ENCODE assay signal across 8 mouse cellular contexts in genomic region chr10:29146858-29147640, GRCm38 (mm10). TPM values are rescaled to one million over a fixed set of nuclear protein-coding genes. Genes with fewer than 3 reads are reported as not detected.
DNase-seq lines count a peak whose midpoint lies in the region; ATAC-seq and TF ChIP-seq lines count a peak whose summit lies in the region.

No protein-coding gene starts in this region.

- peaks cover 60% of the 10 kb centered on the region for H3K27me3 ChIP-seq in embryonic facial prominence, embryonic 15.5 days
- H3K27me3 ChIP-seq in heart, embryonic 11.5 days (ENCODE audit: control insufficient read depth, insufficient read depth, low read length) = peaks cover 53% of the 10 kb centered on the region
- peaks cover 72% of the 10 kb centered on the region for H3K27me3 ChIP-seq in kidney, embryonic 15.5 days
- H3K27me3 ChIP-seq in limb, embryonic 14.5 days (ENCODE audit: control insufficient read depth, insufficient read depth, low read length) = peaks cover 60% of the 10 kb centered on the region
- no peaks in the 10 kb centered on the region for H3K27me3 ChIP-seq in midbrain, embryonic 16.5 days (ENCODE audit: control insufficient read depth, insufficient read depth, low read depth, low read length)
- H3K27me3 ChIP-seq in stomach, embryonic 16.5 days (ENCODE audit: control insufficient read depth, insufficient read depth, low read length) = peaks cover 46% of the 10 kb centered on the region

- no peak for TF ChIP-seq POLR2A in limb, embryonic 14.5 days (IDR thresholded peaks at IDR 0.05; ENCODE audit: borderline replicate concordance, extremely low read depth, insufficient read depth, insufficient read length)

- no peak overlapping the region for H3K9ac ChIP-seq in embryonic facial prominence, embryonic 15.5 days
- H3K9ac ChIP-seq in heart, embryonic 11.5 days (ENCODE audit: low read depth, low read length) = no peak overlapping the region
- H3K9ac ChIP-seq in kidney, embryonic 15.5 days = no peak overlapping the region
- H3K9ac ChIP-seq in limb, embryonic 14.5 days (ENCODE audit: low read depth, low read length, severe bottlenecking) = peak overlapping the region; percentile 21; the same call in 1 of the 2 replicates
- peak overlapping the region; percentile 95 for H3K9ac ChIP-seq in midbrain, embryonic 16.5 days (ENCODE audit: low read depth, low read length)
- H3K9ac ChIP-seq in stomach, embryonic 16.5 days (ENCODE audit: low read length) = peak overlapping the region; percentile 31; the same call in 1 of the 2 replicates

- under 1% methylated on average over 53 of the region's 65 CpGs for WGBS in embryonic facial prominence, embryonic 15.5 days
- WGBS in heart, embryonic 11.5 days (ENCODE audit: insufficient replicate concordance) = under 1% methylated on average over 52 of the region's 65 CpGs
- under 1% methylated on average over 63 of the region's 65 CpGs for WGBS in kidney, embryonic 15.5 days
- under 1% methylated on average over 47 of the region's 65 CpGs for WGBS in limb, embryonic 14.5 days
- under 1% methylated on average over 60 of the region's 65 CpGs for WGBS in midbrain, embryonic 16.5 days
- under 1% methylated on average over 64 of the region's 65 CpGs for WGBS in stomach, embryonic 16.5 days

- H3K9me3 ChIP-seq in embryonic facial prominence, embryonic 15.5 days (replicated peaks) = no peaks in the 10 kb centered on the region
- H3K9me3 ChIP-seq in heart, embryonic 11.5 days (replicated peaks; ENCODE audit: control insufficient read depth, low read length) = no peaks in the 10 kb centered on the region
- H3K9me3 ChIP-seq in kidney, embryonic 15.5 days (replicated peaks) = no peaks in the 10 kb centered on the region
- H3K9me3 ChIP-seq in limb, embryonic 14.5 days (ENCODE audit: control insufficient read depth, low read length) = no peaks in the 10 kb centered on the region
- H3K9me3 ChIP-seq in midbrain, embryonic 16.5 days (replicated peaks; ENCODE audit: control insufficient read depth, low read length, poor library complexity, severe bottlenecking) = no peaks in the 10 kb centered on the region
- no peaks in the 10 kb centered on the region for H3K9me3 ChIP-seq in stomach, embryonic 16.5 days (replicated peaks; ENCODE audit: control insufficient read depth, low read length)

- H3K27ac ChIP-seq in embryonic facial prominence, embryonic 15.5 days (replicated peaks) = no peak overlapping the region
- H3K27ac ChIP-seq in heart, embryonic 11.5 days (ENCODE audit: low read depth, low read length) = no peak overlapping the region
- no peak overlapping the region for H3K27ac ChIP-seq in kidney, embryonic 15.5 days
- H3K27ac ChIP-seq in limb, embryonic 14.5 days (replicated peaks; ENCODE audit: low read depth, low read length) = no peak overlapping the region
- peak overlapping the region; percentile 98 for H3K27ac ChIP-seq in midbrain, embryonic 16.5 days (ENCODE audit: low read length)
- H3K27ac ChIP-seq in stomach, embryonic 16.5 days (ENCODE audit: low read length) = no peak overlapping the region

- H3K4me3 ChIP-seq in embryonic facial prominence, embryonic 15.5 days (replicated peaks) = peak overlapping the region; percentile 57
- H3K4me3 ChIP-seq in heart, embryonic 11.5 days (ENCODE audit: low read depth, low read length) = peak overlapping the region; percentile 58
- H3K4me3 ChIP-seq in kidney, embryonic 15.5 days (replicated peaks) = peak overlapping the region; percentile 53
- peak overlapping the region; percentile 51 for H3K4me3 ChIP-seq in limb, embryonic 14.5 days (replicated peaks; ENCODE audit: low read length)
- peak overlapping the region; percentile 95 for H3K4me3 ChIP-seq in midbrain, embryonic 16.5 days (ENCODE audit: low read depth, low read length)
- H3K4me3 ChIP-seq in stomach, embryonic 16.5 days (replicated peaks; ENCODE audit: low read length) = peak overlapping the region; percentile 57

- peak overlapping the region; percentile 96 for H3K4me2 ChIP-seq in embryonic facial prominence, embryonic 15.5 days (replicated peaks)
- H3K4me2 ChIP-seq in heart, embryonic 11.5 days = peak overlapping the region; percentile 97
- H3K4me2 ChIP-seq in kidney, embryonic 15.5 days = peak overlapping the region; percentile 95
- peak overlapping the region; percentile 95 for H3K4me2 ChIP-seq in limb, embryonic 14.5 days (replicated peaks; ENCODE audit: low read depth, low read length, severe bottlenecking)
- H3K4me2 ChIP-seq in midbrain, embryonic 16.5 days (ENCODE audit: low read length) = peak overlapping the region; percentile 92
- peak overlapping the region; percentile 86 for H3K4me2 ChIP-seq in stomach, embryonic 16.5 days (ENCODE audit: low read depth, low read length)

- DNase-seq in spleen, adult 12 weeks (ENCODE audit: low spot score) = peak; percentile 1
- no peak for DNase-seq in spleen, postnatal 14 days (ENCODE audit: low spot score in 2 of 2)
- peak; percentile 81 for DNase-seq in limb, embryonic 14.5 days (ENCODE audit: low spot score)

- peak; percentile 84 for ATAC-seq in embryonic facial prominence, embryonic 15.5 days (ENCODE audit: insufficient number of reproducible peaks, low FRiP score, low TSS enrichment, low read depth)
- peak; percentile 78 for ATAC-seq in heart, embryonic 11.5 days (replicated peaks; ENCODE audit: insufficient number of reproducible peaks, low FRiP score, low TSS enrichment)
- ATAC-seq in kidney, embryonic 15.5 days (replicated peaks; ENCODE audit: low FRiP score) = peak; percentile 97
- peak; percentile 88 for ATAC-seq in limb, embryonic 14.5 days (ENCODE audit: low FRiP score, low read depth)
- ATAC-seq in midbrain, embryonic 16.5 days = peak; percentile 73
- peak; percentile 93 for ATAC-seq in stomach, embryonic 16.5 days (ENCODE audit: insufficient read depth, low FRiP score)

- H3K36me3 ChIP-seq in embryonic facial prominence, embryonic 15.5 days = no peaks in the 10 kb centered on the region
- no peaks in the 10 kb centered on the region for H3K36me3 ChIP-seq in heart, embryonic 11.5 days (ENCODE audit: control insufficient read depth, insufficient read depth, low read length)
- no peaks in the 10 kb centered on the region for H3K36me3 ChIP-seq in kidney, embryonic 15.5 days
- no peaks in the 10 kb centered on the region for H3K36me3 ChIP-seq in limb, embryonic 14.5 days (ENCODE audit: control insufficient read depth, insufficient read depth, low read length)
- H3K36me3 ChIP-seq in midbrain, embryonic 16.5 days (ENCODE audit: control insufficient read depth, insufficient read depth, low read length) = no peaks in the 10 kb centered on the region; the same call in 1 of the 2 replicates
- H3K36me3 ChIP-seq in stomach, embryonic 16.5 days (ENCODE audit: control insufficient read depth, insufficient read depth, low read length) = no peaks in the 10 kb centered on the region

- peaks cover 28% of the 10 kb centered on the region for H3K4me1 ChIP-seq in embryonic facial prominence, embryonic 15.5 days
- H3K4me1 ChIP-seq in heart, embryonic 11.5 days (ENCODE audit: control insufficient read depth, insufficient read depth, low read length) = peaks cover 5% of the 10 kb centered on the region; the same call in 1 of the 2 replicates
- H3K4me1 ChIP-seq in kidney, embryonic 15.5 days = peaks cover 30% of the 10 kb centered on the region
- H3K4me1 ChIP-seq in limb, embryonic 14.5 days (ENCODE audit: control insufficient read depth, insufficient read depth, low read length) = peaks cover 8% of the 10 kb centered on the region; the same call in 1 of the 2 replicates
- peaks cover 37% of the 10 kb centered on the region for H3K4me1 ChIP-seq in midbrain, embryonic 16.5 days (ENCODE audit: control insufficient read depth, insufficient read depth, low read length)
- peaks cover 11% of the 10 kb centered on the region for H3K4me1 ChIP-seq in stomach, embryonic 16.5 days (ENCODE audit: control insufficient read depth, insufficient read depth, low read length)

RNA-seq across cellular contexts. Expression of gene Soga3, which starts 3.4 kb away (rescaled TPM):
- polyA plus RNA-seq in embryonic facial prominence, embryonic 15.5 days (2015; fragmentation: Nextera tagmentation; extraction: Ambion mirVana) = 4.0 and 4.7 TPM in 2 replicates
- 0.73 and 1.3 TPM in 2 replicates for polyA plus RNA-seq in heart, embryonic 11.5 days (2014; fragmentation: Nextera tagmentation; extraction: Ambion mirVana)
- polyA plus RNA-seq in kidney, embryonic 15.5 days (2015; fragmentation: Nextera tagmentation; extraction: Ambion mirVana) = 0.93 and 1.2 TPM in 2 replicates
- 0.46 and 0.47 TPM in 2 replicates for polyA plus RNA-seq in limb, embryonic 14.5 days (2012; rRNA removed)
- polyA plus RNA-seq in limb, embryonic 14.5 days (2014; fragmentation: Nextera tagmentation; extraction: Ambion mirVana) = 0.65 and 1.2 TPM in 2 replicates
- 124 and 138 TPM in 2 replicates for polyA plus RNA-seq in midbrain, embryonic 16.5 days (2015; fragmentation: Nextera tagmentation; extraction: Ambion mirVana)
- 2.1 and 2.7 TPM in 2 replicates for polyA plus RNA-seq in stomach, embryonic 16.5 days (2015; fragmentation: Nextera tagmentation; extraction: Ambion mirVana)

RNA-seq across cellular contexts. Expression of gene Gm49353, which starts 51.7 kb away (rescaled TPM):
- 0.27 and 0.45 TPM in 2 replicates for polyA plus RNA-seq in embryonic facial prominence, embryonic 15.5 days (2015; fragmentation: Nextera tagmentation; extraction: Ambion mirVana)
- polyA plus RNA-seq in heart, embryonic 11.5 days (2014; fragmentation: Nextera tagmentation; extraction: Ambion mirVana) = not detected in 2 replicates
- polyA plus RNA-seq in kidney, embryonic 15.5 days (2015; fragmentation: Nextera tagmentation; extraction: Ambion mirVana) = not detected in 2 replicates
- polyA plus RNA-seq in limb, embryonic 14.5 days (2012; rRNA removed) = not detected in 2 replicates
- polyA plus RNA-seq in limb, embryonic 14.5 days (2014; fragmentation: Nextera tagmentation; extraction: Ambion mirVana) = not detected in 2 replicates
- polyA plus RNA-seq in midbrain, embryonic 16.5 days (2015; fragmentation: Nextera tagmentation; extraction: Ambion mirVana) = 10.6 and 15.6 TPM in 2 replicates
- polyA plus RNA-seq in stomach, embryonic 16.5 days (2015; fragmentation: Nextera tagmentation; extraction: Ambion mirVana) = 0.52 and 0.56 TPM in 2 replicates

Comparison
In these comparisons a context has a peak if more than half of its experiments do, and no peak if none do; other contexts are left out.
1. DNase-seq: peak in spleen, adult 12 weeks (single experiment) and limb, embryonic 14.5 days (single experiment); none in spleen, postnatal 14 days (0 of 2).
2. H3K9ac ChIP-seq: peak in limb, embryonic 14.5 days (single experiment), midbrain, embryonic 16.5 days (single experiment) and stomach, embryonic 16.5 days (single experiment); none in embryonic facial prominence, embryonic 15.5 days (single experiment), heart, embryonic 11.5 days (single experiment) and kidney, embryonic 15.5 days (single experiment).
3. RNA of gene Soga3, which starts 3.4 kb away (polyA plus RNA-seq): 124 to 138 TPM in midbrain, embryonic 16.5 days; 4.0 to 4.7 TPM in embryonic facial prominence, embryonic 15.5 days, 2.1 to 2.7 TPM in stomach, embryonic 16.5 days, 0.93 to 1.2 TPM in kidney, embryonic 15.5 days, 0.73 to 1.3 TPM in heart, embryonic 11.5 days and 0.46 to 1.2 TPM in limb, embryonic 14.5 days; every median in the first group is over 10 times any median in the second.
4. Peak in every context shown above with its lines, with median percentiles within 50 percentile points of each other: ATAC-seq, H3K4me2 ChIP-seq and H3K4me3 ChIP-seq.